Mouse (Mus musculus) B cell, adult 2 months (primary cell): Measurements from ENCODE around the gene Krtap10-4.
"Not testable (repeated sequence)": the region's sequence is repeated elsewhere in the genome, so short reads cannot be mapped to it uniquely, and the experiment has no call there.

ENCODE experiments used
- DNase-seq, 2 experiments: peaks; one replicate each; pipeline ENCODE4 v3.0.0; 2022

Krtap10-4 gene

DNA sequence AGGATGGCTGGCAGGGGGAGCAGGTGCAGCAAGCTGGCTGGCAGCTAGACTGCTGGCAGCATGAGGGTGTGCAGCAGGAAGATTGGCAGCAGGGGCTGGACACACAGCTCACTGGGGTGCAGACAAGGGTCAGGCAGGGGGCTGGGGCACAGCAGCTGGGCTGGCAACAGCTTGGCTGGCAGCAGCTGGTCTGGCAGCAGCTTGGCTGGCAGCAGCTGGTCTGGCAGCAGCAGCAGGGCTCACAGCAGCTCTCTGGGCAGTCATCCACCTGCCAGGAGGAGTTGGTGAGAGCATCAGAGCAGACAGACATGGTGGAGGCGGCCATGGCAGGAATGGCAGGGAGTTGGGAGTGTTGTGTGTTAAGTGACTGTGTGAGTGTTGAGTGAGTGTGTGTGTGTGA, 39.0 kb downstream of the Krtap10-4 start, which contains the start of gene Gm7137:
Gm7137 (minus strand) TSS at position 325 of the 400 bp plus-strand sequence.
- not testable (repeated sequence) for DNase-seq

DNA sequence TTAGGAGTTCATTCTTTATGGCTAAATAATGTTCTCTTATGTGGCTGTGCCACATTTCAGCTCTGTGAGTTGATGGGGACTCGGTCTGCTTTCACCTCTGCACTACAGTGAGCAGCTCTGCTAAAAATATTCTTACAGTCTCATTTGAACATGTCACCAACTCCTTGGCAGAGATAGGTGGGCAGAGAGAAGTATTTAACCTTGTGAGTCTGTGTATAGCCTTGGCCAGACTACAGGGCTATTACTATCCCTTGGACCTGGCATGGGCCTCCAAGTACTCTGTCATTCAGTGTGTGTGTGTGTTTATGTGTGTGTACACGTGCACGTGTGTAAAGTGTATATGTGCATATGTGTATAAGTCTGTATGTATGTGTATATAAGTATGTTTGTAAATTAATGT, 43.5 kb downstream of the Krtap10-4 start:
- DNase-seq: not testable (repeated sequence)

DNA sequence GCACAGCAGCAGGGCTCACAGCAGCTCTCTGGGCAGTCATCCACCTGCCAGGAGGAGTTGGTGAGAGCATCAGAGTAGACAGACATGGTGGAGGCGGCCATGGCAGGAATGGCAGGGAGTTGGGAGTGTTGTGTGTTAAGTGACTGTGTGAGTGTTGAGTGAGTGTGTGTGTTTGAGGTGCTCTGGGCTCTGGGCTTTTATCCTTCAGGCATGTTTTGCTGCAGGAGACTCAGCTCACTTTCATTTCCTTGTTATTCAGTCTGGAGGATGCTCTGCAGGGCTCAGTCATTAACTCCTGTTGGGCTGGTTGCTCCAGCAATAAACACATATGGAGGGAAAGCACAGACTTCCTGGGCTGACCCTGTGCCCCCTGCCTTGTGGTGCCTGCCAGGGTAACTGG, 44.5 kb downstream of the Krtap10-4 start, which contains the start of gene Gm3250:
Gm3250 (minus strand) TSS at position 101 of the 400 bp plus-strand sequence.
- not testable (repeated sequence) for DNase-seq

DNA sequence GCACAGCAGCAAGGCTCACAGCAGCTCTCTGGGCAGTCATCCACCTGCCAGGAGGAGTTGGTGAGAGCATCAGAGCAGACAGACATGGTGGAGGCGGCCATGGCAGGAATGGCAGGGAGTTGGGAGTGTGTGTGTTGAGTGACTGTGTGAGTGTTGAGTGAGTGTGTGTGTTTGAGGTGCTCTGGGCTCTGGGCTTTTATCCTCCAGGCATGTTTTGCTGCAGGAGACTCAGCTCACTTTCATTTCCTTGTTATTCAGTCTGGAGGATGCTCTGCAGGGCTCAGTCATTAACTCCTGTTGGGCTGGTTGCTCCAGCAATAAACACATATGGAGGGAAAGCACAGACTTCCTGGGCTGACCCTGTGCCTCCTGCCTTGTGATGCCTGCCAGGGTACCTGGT, 50.1 kb downstream of the Krtap10-4 start, which contains the start of gene Gm7138:
Gm7138 (minus strand) TSS at position 101 of the 400 bp plus-strand sequence.
- DNase-seq: not testable (repeated sequence)
